Mouse (Mus musculus) hindbrain, embryonic 10.5 days (tissue): ENCODE results near the gene Eif4e1b. TPM values are rescaled to one million over a fixed set of nuclear protein-coding genes. Genes with fewer than 3 reads are reported as not detected.

Experiments
- DNase-seq: peaks from one replicate; pipeline ENCODE4 v3.0.0-alpha.2; 2017; ENCODE audit warnings: low spot score
- H3K27ac ChIP-seq: fragments of 300-500 bp; sonication (generic); 2 replicates; pipeline ENCODE4 v1.5.1; 2016; ENCODE audit warnings: mild to moderate bottlenecking, moderate library complexity
- H3K27me3 ChIP-seq: fragments of 300-500 bp; sonication (generic); 2 replicates; pipeline ENCODE4 v1.6.1; 2016; ENCODE audit warnings: mild to moderate bottlenecking; ENCODE audit not compliant: poor library complexity, insufficient read depth, severe bottlenecking
- H3K36me3 ChIP-seq: fragments of 300-500 bp; sonication (generic); 2 replicates; pipeline ENCODE4 v1.6.1; 2016; ENCODE audit warnings: mild to moderate bottlenecking, moderate library complexity
- H3K4me1 ChIP-seq: fragments of 300-500 bp; sonication (generic); replicated peaks from 2 replicates; pipeline ENCODE4 v1.6.1; 2016; ENCODE audit warnings: mild to moderate bottlenecking
- H3K4me3 ChIP-seq: fragments of 300-500 bp; sonication (generic); 2 replicates; pipeline ENCODE4 v1.5.1; 2016; ENCODE audit warnings: mild to moderate bottlenecking, moderate library complexity
- H3K9me3 ChIP-seq: fragments of 300-500 bp; sonication (generic); 2 replicates; pipeline ENCODE4 v1.6.1; 2016; ENCODE audit warnings: mild to moderate bottlenecking, moderate library complexity
- WGBS: fragments of 180-500 bp; shearing (Covaris S2); methylation state at CpG from one replicate; pipeline ENCODE4 v1.1.7; 2016; 5-methylcytosine and 5-hydroxymethylcytosine counted together
- polyA plus RNA-seq: library from polyadenylated mRNA; unstranded; fragments of >200 nt; fragmentation: Nextera tagmentation; extraction: Ambion mirVana; gene quantifications from 2 replicates; pipeline ENCODE4 v1.2.1, GENCODE M21; 2016

Eif4e1b gene
- not detected in 2 replicates for polyA plus RNA-seq

- WGBS, result 92% methylated on average over 4 of the region's 4 CpGs
- peaks cover 10% of the 10 kb centered on the region for H3K27me3 ChIP-seq
- no peaks in the 10 kb centered on the region for H3K36me3 ChIP-seq
- no peaks in the 10 kb centered on the region for H3K9me3 ChIP-seq
- H3K4me1 ChIP-seq, result no peaks in the 10 kb centered on the region
- H3K27ac ChIP-seq, result no peak within 1 kb of the TSS
- DNase-seq, result no peak
- no peak within 1 kb of the TSS for H3K4me3 ChIP-seq
Observed at GRCm38 (mm10) chr13:54783698-54784097, at the start of gene Eif4e1b. Eif4e1b (plus strand) TSS chr13:54783998.

- peaks cover 36% of the 10 kb centered on the region for H3K4me1 ChIP-seq
- no peaks in the 10 kb centered on the region for H3K9me3 ChIP-seq
- H3K36me3 ChIP-seq, result peaks cover 63% of the 10 kb centered on the region
- no peak for DNase-seq
- peaks cover 64% of the 10 kb centered on the region for H3K27me3 ChIP-seq
- no peak overlapping the region for H3K27ac ChIP-seq
- H3K4me3 ChIP-seq, result peak overlapping the region; percentile 49; the same call in 1 of the 2 replicates
- WGBS, result 20% methylated on average over 3 of the region's 3 CpGs
Observed at GRCm38 (mm10) chr13:54736931-54737330, 46.9 kb upstream of the Eif4e1b start.

- no peaks in the 10 kb centered on the region for H3K9me3 ChIP-seq
- peak; percentile 47 for DNase-seq
- H3K4me1 ChIP-seq, result peaks cover 36% of the 10 kb centered on the region
- peaks cover 64% of the 10 kb centered on the region for H3K27me3 ChIP-seq
- H3K27ac ChIP-seq, result peak overlapping the region; percentile 40
- peaks cover 63% of the 10 kb centered on the region for H3K36me3 ChIP-seq
- 1% methylated on average over 87 of the region's 87 CpGs for WGBS
- peak overlapping the region; percentile 49 for H3K4me3 ChIP-seq
Observed at GRCm38 (mm10) chr13:54737488-54738212, 46.1 kb upstream of the Eif4e1b start.

- Histone ChIP-seq H3K27ac (peak overlapping the region; percentile 40), H3K36me3 (peaks cover 63% of the 10 kb centered on the region), H3K27me3 (peaks cover 64% of the 10 kb centered on the region), H3K4me3 (peak overlapping the region; percentile 49), H3K4me1 (peaks cover 36% of the 10 kb centered on the region), H3K9me3 (no peaks in the 10 kb centered on the region)
- 4% methylated on average over 34 of the region's 34 CpGs for WGBS
- DNase-seq, result peak; percentile 12
Observed at GRCm38 (mm10) chr13:54738213-54738601, 45.6 kb upstream of the Eif4e1b start.

- 46% methylated on average over 6 of the region's 6 CpGs for WGBS
- Histone ChIP-seq H3K9me3 (no peaks in the 10 kb centered on the region), H3K4me3 (no peak overlapping the region), H3K27ac (no peak overlapping the region), H3K36me3 (peaks cover 17% of the 10 kb centered on the region), H3K4me1 (peaks cover 53% of the 10 kb centered on the region), H3K27me3 (peaks cover 53% of the 10 kb centered on the region)
- DNase-seq, result no peak
Observed at GRCm38 (mm10) chr13:54746110-54746509, 37.7 kb upstream of the Eif4e1b start.

GRCm38 (mm10) chr13:54746896-54747295 is 36.9 kb upstream of the Eif4e1b start:
- peaks cover 47% of the 10 kb centered on the region for H3K4me1 ChIP-seq
- no peak overlapping the region for H3K27ac ChIP-seq
- H3K4me3 ChIP-seq, result no peak overlapping the region
- 40% methylated on average over 10 of the region's 10 CpGs for WGBS
- H3K9me3 ChIP-seq, result no peaks in the 10 kb centered on the region
- H3K36me3 ChIP-seq, result peaks cover 9% of the 10 kb centered on the region
- no peak for DNase-seq
- peaks cover 60% of the 10 kb centered on the region for H3K27me3 ChIP-seq

- Histone ChIP-seq H3K4me3 (peak overlapping the region; percentile 66), H3K27ac (peak overlapping the region; percentile 88; the same call in 1 of the 2 replicates), H3K27me3 (peaks cover 73% of the 10 kb centered on the region), H3K4me1 (peaks cover 47% of the 10 kb centered on the region), H3K36me3 (peaks cover 9% of the 10 kb centered on the region; the same call in 1 of the 2 replicates), H3K9me3 (no peaks in the 10 kb centered on the region)
- no peak for DNase-seq
- WGBS, result 85% methylated on average over 8 of the region's 8 CpGs
Observed at GRCm38 (mm10) chr13:54748190-54748589, 35.6 kb upstream of the Eif4e1b start.

- no peaks in the 10 kb centered on the region for H3K9me3 ChIP-seq
- H3K4me3 ChIP-seq, result peak overlapping the region; percentile 66
- peaks cover 78% of the 10 kb centered on the region for H3K27me3 ChIP-seq
- 48% methylated on average over 10 of the region's 10 CpGs for WGBS
- H3K36me3 ChIP-seq, result peaks cover 9% of the 10 kb centered on the region; the same call in 1 of the 2 replicates
- H3K4me1 ChIP-seq, result peaks cover 47% of the 10 kb centered on the region
- H3K27ac ChIP-seq, result peak overlapping the region; percentile 88
- no peak for DNase-seq
Observed at GRCm38 (mm10) chr13:54748721-54749060, 35.1 kb upstream of the Eif4e1b start.

- WGBS, result 2% methylated on average over 86 of the region's 100 CpGs
- H3K27me3 ChIP-seq, result peaks cover 84% of the 10 kb centered on the region
Observed at GRCm38 (mm10) chr13:54749061-54749863, 34.5 kb upstream of the Eif4e1b start.

GRCm38 (mm10) chr13:54749864-54750411 is 33.9 kb upstream of the Eif4e1b start, which contains the start of gene Gprin1:
Gprin1 (minus strand) TSS chr13:54749874.
- no peak for DNase-seq
- H3K27ac ChIP-seq, result peak within 1 kb of the TSS; percentile 88
- peaks cover 88% of the 10 kb centered on the region for H3K27me3 ChIP-seq
- H3K9me3 ChIP-seq, result no peaks in the 10 kb centered on the region
- peaks cover 6% of the 10 kb centered on the region; the same call in 1 of the 2 replicates for H3K36me3 ChIP-seq
- 2% methylated on average over 29 of the region's 29 CpGs for WGBS
- H3K4me3 ChIP-seq, result peak within 1 kb of the TSS; percentile 66
- H3K4me1 ChIP-seq, result peaks cover 47% of the 10 kb centered on the region

More at GRCm38 (mm10) chr13:54749061-54749863, 34.5 kb upstream of the Eif4e1b start:
- peak overlapping the region; percentile 88 for H3K27ac ChIP-seq
- H3K9me3 ChIP-seq, result no peaks in the 10 kb centered on the region
- H3K36me3 ChIP-seq, result peaks cover 9% of the 10 kb centered on the region; the same call in 1 of the 2 replicates
- H3K4me1 ChIP-seq, result peaks cover 47% of the 10 kb centered on the region
- peak overlapping the region; percentile 66 for H3K4me3 ChIP-seq
- peak; percentile 71 for DNase-seq

GRCm38 (mm10) chr13:54750699-54751098 is 33.1 kb upstream of the Eif4e1b start:
- no peak overlapping the region for H3K4me3 ChIP-seq
- H3K36me3 ChIP-seq, result no peaks in the 10 kb centered on the region
- DNase-seq, result peak; percentile 43
- peaks cover 88% of the 10 kb centered on the region for H3K27me3 ChIP-seq
- H3K9me3 ChIP-seq, result no peaks in the 10 kb centered on the region
- H3K27ac ChIP-seq, result no peak overlapping the region
- WGBS, result 2% methylated on average over 8 of the region's 8 CpGs
- peaks cover 51% of the 10 kb centered on the region for H3K4me1 ChIP-seq

- Histone ChIP-seq H3K4me3 (no peak overlapping the region), H3K27me3 (peaks cover 95% of the 10 kb centered on the region), H3K4me1 (peaks cover 40% of the 10 kb centered on the region), H3K9me3 (no peaks in the 10 kb centered on the region), H3K27ac (no peak overlapping the region), H3K36me3 (no peaks in the 10 kb centered on the region)
- DNase-seq, result no peak
- WGBS, result 79% methylated on average over 10 of the region's 10 CpGs
Observed at GRCm38 (mm10) chr13:54752656-54753055, 31.1 kb upstream of the Eif4e1b start.
